Mouse (Mus musculus): ENCODE data around the gene Dmwd. TPM values are rescaled to one million over a fixed set of nuclear protein-coding genes. Genes with fewer than 3 reads are reported as not detected.

Dmwd gene
- total RNA-seq (2021) = 10 to 100 TPM; 42.1 to 45.1 TPM
- long read RNA-seq, experiment 1, transcript Dmwd-201 (5 exons, 2,494 nt) = major isoform, 51 of 80 reads
- long read RNA-seq, experiment 1, transcript Dmwd-202 (4 exons, 2,388 nt) = minor isoform, 19 of 80 reads
- long read RNA-seq, experiment 1, partial matches to known transcripts = 5 of 80 reads
- long read RNA-seq, experiment 1, other reads (novel, unspliced or antisense) = 2 of 80 reads
- long read RNA-seq, experiment 2, transcript Dmwd-201 (5 exons, 2,494 nt) = major isoform, 50 of 83 reads
- long read RNA-seq, experiment 2, transcript Dmwd-202 (4 exons, 2,388 nt) = minor isoform, 23 of 83 reads
- long read RNA-seq, experiment 2, partial matches to known transcripts = 9 of 83 reads
- long read RNA-seq, experiment 2, other reads (novel, unspliced or antisense) = 1 of 83 reads

DNA sequence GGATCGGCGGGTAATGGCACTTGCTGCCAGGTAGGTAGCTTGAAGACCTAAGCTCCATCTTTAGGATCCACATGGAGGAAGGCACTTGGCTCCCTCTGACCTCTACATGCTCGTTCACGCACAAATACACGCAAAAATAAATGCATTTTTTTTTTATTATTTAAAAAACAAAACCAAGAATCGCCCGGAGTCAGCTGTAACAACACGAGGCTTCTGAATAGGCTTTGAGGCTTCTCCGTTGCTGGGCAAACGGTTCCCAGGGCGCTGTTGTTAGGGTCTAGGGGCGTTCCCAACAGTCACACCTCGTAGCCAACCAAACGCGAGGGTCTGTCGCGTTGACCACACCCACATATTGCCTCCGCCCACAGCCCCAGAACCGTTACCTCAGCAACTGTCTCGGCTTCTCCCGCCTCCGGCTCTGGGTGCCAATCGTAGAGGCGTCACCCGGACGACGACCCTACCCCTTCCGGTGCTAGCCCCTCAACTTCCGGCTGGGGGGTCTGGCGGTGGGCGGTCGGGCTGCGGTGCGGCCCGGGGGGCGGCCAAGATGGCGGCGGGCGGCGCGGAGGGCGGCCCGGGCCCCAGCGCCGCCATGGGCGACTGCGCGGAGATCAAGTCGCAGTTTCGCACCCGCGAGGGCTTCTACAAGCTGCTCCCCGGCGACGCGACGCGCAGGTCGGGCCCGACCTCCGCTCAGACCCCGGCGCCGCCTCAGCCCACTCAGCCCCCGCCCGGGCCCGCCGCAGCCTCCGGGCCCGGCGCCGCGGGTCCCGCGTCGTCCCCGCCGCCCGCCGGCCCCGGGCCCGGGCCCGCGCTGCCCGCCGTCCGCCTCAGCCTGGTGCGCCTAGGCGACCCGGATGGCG is at the start of gene Dmwd:
Gene Dmwd, plus strand, starts transcription at position 505 of the 863 bp plus-strand sequence.
- intact Hi-C loops (cut with DNase I) = loop anchor here (2.0 kb wide), 1 partner anchor 13 kb away; no protein-coding TSS in a partner anchor
- DNase-seq = peak; percentile 92 to 95

DNA sequence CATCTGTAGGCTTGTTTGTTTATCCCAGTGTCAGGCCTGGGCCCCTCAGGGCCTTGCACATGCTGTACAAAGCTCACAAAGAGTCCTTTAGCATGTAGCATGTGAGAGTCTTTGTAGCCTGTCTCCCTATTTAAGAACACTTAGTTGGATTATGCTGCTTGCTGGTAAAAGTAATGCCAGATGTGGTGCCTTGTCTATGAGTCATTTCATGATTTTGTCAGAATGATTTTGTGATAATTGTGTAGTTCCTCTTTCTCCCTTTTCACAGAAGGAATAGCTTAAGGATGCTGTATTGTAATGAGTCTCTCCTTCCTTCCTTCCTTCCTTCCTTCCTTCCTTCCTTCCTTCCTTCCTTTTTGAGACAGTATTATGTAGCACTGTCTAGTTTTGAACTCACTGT is 48.0 kb upstream of the Dmwd start:
- intact Hi-C loops (cut with DNase I) = no loop called here
- no peak for DNase-seq

DNA sequence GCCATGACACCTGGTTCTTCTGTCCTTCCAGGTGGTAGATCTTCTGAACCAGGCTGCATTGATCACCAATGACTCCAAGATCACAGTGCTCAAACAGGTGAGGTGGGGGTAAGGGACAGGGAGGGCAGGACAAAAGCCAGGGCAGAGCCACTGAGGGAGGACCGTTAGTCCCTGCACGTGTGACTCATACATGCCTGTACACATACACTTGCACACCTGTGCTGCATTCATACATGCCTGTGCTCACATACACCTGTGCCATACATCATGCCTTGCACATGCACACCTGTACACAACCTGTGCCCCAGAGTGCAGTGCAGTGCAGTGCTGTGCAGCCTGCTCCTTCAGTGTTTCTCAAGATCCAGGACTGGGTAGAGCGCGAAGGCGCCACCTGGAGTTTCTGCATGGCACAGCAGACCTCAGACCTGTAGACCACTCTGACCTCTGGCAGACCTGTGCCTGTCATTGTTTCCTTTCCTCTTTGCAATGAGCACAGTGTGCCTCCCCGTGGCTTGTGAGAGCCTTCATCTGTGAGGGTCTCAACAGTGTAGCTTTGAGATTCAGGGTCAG is 46.9 kb upstream of the Dmwd start:
- DNase-seq = peak; percentile 58 to 74
- intact Hi-C loops (cut with DNase I) = no loop called here

GRCm38 (mm10) chr7:19031641-19032040 is 44.4 kb upstream of the Dmwd start:
- intact Hi-C loops (cut with DNase I) = no loop called here
- no peak for DNase-seq

GRCm38 (mm10) chr7:19044616-19045015 is 31.4 kb upstream of the Dmwd start:
- no peak for DNase-seq
- intact Hi-C loops (cut with DNase I) = no loop called here

DNA sequence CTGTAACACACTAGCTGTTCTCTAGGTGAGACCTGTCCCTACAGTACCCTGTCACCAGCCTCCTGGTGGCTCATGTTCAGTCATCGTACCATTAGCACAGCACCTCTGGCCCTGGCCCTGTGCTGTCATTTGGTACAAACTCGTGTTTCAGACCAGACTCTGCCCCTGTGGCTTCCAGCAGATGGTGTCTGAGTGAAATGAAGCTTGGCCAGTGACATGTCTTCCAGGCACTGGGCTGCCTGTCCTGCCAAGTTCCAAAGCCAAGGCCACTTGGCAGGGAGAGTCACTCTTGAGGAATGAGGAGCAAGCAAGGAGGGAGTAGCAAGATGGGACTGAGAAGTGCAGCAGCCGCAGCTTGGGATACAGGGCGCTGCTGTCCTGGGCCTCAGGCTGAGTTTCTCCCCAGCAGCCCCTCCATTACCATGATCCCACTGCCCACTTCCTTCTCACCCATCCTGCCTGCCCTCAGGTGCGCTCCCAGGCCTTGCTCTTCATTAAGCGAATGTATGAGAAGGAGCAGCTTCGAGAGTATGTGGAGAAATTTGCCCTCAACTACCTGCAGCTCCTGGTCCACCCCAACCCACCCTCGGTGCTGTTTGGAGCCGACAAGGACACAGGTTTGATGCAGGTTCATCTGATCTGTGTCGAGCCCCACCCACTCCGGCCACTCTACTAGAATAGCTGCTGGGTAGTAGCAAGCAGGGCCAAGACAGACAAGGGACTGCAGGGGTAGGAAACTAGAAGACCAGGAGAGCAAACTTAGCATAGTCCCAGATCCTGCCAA is 29.5 kb upstream of the Dmwd start:
- peak in 1 of 2 experiments; percentile 25 for DNase-seq
- intact Hi-C loops (cut with DNase I) = no loop called here

DNA sequence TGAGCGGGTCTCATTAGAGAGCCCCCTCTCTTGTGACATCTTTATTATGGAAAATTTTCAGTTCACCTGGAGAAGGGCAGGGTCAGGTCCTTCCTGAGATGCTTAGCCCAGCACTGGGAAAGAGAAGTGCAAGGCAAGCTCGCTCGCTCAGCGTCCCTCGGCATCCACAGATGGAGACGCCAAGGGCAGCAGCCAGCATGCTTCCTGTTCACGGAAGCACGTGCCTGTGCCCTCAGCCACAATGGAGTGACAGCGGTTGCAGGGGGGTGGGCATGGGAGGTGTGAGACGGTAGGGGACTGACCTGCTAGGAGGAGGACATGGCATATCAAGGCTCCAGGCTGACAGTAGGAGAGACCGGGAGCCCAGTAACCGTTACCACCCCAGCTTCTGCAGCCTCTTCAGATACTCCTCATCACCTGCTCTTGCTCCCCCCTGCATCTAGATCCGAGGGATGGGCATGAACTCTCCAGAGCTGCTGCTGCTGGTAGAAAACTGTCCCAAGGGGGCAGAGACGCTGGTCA is 28.0 kb upstream of the Dmwd start:
- DNase-seq = no peak
- intact Hi-C loops (cut with DNase I) = no loop called here

DNA sequence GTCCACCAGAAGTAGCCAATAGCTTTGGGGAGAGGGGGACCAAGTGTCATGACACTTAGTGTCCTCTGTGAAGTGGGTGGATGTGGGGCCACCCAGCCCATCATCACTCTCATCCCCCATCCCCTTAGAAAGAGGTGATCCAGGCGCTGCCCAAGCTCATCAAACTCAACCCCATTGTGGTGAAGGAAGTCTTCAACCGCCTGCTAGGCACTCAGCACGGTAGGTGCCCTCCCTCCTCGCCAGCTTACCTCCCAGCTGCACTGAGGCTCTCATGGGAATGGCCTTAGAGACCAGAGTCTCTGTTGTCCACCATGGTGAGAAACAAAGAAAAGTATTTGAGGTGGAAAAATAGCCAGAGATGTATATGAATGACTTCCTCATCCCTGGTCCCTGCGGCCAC is 26.8 kb upstream of the Dmwd start:
- DNase-seq = no peak
- intact Hi-C loops (cut with DNase I) = no loop called here

DNA sequence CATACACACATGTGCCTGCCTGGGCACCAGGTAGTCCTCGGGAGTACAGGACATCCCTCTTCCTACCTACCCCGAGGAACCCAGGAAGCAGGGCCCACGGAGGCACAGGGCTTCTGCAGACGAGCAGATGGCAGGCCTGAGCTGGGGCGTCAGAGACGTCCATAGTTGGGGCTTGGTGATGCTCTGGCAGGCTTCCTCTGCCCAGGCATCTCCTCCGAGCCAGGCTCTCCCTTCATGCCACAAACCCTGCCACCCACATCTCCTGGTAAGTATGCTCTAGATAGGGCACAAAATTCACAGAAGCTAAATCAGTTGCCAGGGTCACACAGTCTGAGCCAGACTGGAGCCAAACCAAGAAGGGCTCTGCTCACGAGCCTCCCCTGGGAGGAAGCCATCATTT is 25.9 kb upstream of the Dmwd start:
- no peak for DNase-seq
- intact Hi-C loops (cut with DNase I) = no loop called here

GRCm38 (mm10) chr7:19051161-19051560 is 24.9 kb upstream of the Dmwd start:
- intact Hi-C loops (cut with DNase I) = no loop called here
- DNase-seq = no peak

GRCm38 (mm10) chr7:19052345-19053135 is 23.5 kb upstream of the Dmwd start:
- no peak for DNase-seq
- intact Hi-C loops (cut with DNase I) = no loop called here

DNA sequence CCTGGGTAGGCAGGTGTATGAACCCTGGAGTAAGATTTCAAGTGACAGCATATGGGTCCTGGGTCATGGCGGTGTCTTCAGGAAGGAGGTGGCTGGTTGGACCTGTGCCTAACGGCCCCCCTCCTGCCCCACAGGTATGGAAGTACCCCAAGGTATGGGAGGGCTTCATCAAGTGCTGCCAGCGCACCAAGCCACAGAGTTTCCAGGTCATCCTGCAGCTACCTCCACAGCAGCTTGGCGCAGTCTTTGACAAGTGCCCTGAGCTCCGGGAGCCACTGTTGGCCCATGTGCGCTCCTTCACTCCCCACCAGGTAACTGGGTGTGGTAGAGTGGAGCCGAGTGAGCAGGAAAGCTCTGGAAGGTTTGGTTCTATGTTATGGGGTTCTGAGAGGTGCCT is 22.9 kb upstream of the Dmwd start:
- intact Hi-C loops (cut with DNase I) = no loop called here
- DNase-seq = no peak

GRCm38 (mm10) chr7:19054047-19054776 is 21.8 kb upstream of the Dmwd start, which contains the start of gene Rsph6a:
Gene Rsph6a, plus strand, starts transcription at chr7:19054690.
- intact Hi-C loops (cut with DNase I) = no loop called here
- DNase-seq = peak; percentile 30 to 65

- intact Hi-C loops (cut with DNase I) = no loop called here
- DNase-seq = no peak
Measured at GRCm38 (mm10) chr7:19054777-19055076, 21.3 kb upstream of the Dmwd start.

GRCm38 (mm10) chr7:19055108-19055507 is 20.9 kb upstream of the Dmwd start:
- intact Hi-C loops (cut with DNase I) = no loop called here

DNA sequence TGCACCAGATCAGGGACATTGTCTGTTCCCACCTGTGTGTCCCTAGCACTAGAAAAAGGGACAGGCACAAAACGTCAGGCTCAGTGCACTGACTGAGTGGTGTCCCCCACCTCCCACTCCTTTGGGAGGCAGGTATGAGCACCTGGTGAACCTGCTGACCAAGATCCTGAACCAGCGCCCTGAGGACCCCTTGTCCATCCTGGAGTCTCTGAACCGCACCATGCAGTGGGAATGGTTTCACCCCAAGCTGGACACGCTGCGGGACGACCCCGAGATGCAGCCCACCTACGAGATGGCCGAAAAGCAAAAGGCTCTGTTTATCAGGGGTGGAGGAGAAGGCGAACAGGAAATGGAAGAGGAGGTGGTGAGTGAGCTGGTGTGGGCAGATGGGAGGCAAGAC is 18.6 kb upstream of the Dmwd start:
- DNase-seq = no peak

More at GRCm38 (mm10) chr7:19055108-19055507, 20.9 kb upstream of the Dmwd start:
- DNase-seq = no peak

GRCm38 (mm10) chr7:19065896-19066295 is 10.1 kb upstream of the Dmwd start:
- intact Hi-C loops (cut with DNase I) = loop anchor here (10.0 kb wide), 1 partner anchor 139 kb away; no protein-coding TSS in a partner anchor
- DNase-seq = no peak

More for the DNA sequence above, 18.6 kb upstream of the Dmwd start:
- intact Hi-C loops (cut with DNase I) = no loop called here

GRCm38 (mm10) chr7:19067063-19067462 is 9.0 kb upstream of the Dmwd start:
- DNase-seq = no peak
- intact Hi-C loops (cut with DNase I) = loop anchor here (10.0 kb wide), 1 partner anchor 138 kb away; no protein-coding TSS in a partner anchor

Data from heart, postnatal 14 days (tissue).